Mouse (Mus musculus): Measurements from ENCODE around the gene Cog7.

The Cog7 gene

DNA sequence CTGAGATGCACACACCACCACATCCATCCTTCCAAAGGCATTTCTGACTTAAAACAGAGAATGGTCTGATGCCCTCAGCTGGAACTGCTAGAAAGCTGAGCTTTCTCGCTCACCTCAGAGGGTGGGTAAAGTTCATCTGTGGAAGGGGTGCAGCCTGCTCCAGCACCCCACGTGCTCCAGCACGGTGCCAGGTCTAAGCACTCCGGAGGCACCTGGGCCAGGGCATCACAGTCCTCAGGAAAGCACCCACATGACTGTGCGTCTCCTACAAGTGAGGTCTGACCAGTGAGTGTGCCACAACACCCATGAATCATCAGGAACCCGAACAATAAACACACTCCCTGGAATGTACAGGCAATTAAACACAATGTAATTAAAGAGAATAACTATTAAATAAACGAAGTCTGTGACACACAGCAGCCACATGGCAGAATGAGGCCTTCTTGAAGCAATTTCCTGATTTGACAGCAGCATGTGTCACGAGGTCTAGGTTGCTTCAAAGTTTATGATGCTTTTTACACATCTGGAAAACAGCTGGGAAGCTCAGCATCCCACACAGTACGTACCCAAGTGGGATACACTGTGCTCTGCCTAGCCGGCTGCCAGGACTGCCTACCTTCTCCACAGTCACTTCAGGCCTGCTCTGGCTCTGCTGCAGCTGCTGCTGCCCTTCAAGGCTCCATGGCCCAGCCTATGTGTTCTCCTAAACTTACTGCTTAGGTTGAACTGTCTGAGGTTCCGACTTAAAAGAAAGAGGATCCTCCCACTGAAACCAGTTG is 26.4 kb downstream of the Cog7 start:
- ATAC-seq (ENCODE audit: low TSS enrichment) = no peak

DNA sequence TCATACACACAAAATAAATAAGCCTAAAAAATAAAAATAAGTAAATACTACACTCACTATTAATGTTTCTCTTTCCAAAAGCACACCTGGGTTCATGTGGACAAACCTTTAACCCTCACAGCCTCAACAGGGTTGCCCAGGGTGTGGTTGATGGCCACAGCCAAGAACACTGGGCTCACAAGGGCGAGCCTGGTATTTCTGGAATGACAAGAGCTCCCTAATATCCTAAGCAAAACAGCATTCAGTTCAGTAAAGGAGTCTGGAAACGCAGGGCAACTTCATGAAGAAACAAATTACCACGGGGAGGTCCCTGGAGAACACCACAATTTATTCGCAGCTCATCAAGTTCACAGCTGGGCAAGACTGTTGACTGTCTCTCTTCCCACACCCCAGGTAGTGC is 34.0 kb downstream of the Cog7 start:
- ATAC-seq (ENCODE audit: low TSS enrichment) = no peak

DNA sequence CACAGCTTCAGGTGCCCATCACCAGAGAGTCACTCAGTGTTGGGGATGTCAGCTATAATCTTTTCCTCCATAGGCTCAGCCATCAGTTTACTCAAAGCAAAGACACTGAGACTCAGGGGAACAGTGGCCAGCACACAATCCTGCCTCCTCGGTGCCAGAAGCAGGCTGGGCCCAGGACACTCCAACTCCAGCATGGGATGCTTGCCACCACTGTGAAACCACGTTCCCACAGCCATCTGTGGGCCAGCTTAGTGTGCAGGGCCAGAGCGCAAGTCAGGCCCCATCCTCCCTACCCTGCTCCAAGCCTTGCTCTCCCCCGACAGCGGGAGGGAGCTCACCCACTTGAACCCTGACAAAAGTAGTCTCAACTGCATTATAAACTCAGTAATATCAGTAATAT is 35.3 kb downstream of the Cog7 start:
- no peak for ATAC-seq (ENCODE audit: low TSS enrichment)

DNA sequence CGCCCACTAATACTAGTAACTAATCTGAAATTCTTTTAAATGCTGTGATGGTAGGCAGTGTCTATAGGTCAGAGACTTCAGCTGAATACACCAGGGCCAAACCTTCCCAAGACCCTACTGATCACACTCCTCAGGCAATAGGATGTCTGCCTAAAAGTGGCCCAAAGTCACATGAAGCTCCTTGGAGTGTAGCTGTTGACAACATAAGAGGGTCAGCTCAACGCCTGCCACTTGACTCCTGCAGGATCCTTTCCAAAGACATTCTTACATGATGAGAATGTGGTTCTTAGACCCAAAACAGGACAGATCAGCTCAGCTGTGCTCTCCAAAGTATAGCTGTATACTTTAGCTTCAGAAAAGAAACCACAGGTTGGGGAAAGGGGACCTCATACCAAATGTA is 39.1 kb downstream of the Cog7 start:
- ATAC-seq (ENCODE audit: low TSS enrichment) = no peak

DNA sequence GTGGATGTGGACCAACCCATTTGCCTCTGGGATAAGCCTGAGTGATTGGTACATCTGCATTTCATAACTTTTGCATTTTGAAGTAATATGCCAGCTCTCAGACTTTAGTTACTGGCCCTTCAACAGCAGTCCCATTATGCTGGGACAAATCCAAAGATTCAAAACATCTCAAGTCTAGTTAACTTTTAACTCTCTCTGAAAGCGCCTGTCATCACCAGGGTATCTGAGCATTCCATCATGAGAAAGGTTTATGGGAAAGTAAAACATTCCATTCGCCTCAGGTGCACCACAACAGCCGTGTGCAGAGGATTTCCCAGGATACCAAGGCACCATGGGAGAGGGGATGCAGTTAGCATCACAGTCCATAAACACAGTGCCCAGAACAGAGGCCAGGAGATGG is 39.9 kb downstream of the Cog7 start:
- ATAC-seq (ENCODE audit: low TSS enrichment) = no peak

DNA sequence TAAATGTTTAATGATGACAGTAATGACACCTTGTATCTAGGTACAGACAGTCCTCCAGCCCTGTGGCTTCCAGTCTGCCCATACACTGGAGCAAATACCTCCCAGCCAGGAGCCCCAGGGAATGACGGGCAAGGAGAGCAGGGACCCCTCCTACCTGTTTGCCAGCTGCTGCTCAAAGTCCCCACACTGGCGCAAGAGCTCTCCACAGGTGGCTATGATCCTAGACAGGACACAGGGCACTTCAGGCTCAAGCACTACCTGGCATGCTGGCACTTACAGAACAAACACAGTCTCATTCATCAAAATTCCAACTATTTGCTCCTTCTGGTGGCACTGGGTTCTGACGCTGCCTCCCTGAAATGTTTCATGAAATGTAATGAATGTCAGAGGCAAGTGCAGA is 40.5 kb downstream of the Cog7 start:
- no peak for ATAC-seq (ENCODE audit: low TSS enrichment)

DNA sequence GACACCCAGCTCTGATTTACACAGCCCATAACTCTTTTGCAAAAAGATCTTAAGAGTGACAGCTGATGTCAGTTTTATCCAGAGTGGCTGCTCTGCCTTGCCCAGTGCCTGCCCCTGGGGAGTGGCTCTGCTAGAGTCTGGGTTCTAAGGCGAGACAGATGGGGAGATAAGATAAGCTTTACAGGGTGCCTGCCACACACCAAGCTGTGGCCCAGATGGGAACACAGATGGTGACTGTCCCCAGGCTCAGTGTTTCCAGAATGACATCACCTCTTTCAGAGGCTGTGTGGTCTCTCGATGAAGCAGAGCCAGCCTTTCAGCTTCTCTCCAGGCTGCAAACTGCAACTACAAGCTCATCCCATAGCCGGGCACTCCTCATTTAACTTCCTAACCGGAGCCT is 41.8 kb downstream of the Cog7 start:
- peak; percentile 77 for ATAC-seq (ENCODE audit: low TSS enrichment)

DNA sequence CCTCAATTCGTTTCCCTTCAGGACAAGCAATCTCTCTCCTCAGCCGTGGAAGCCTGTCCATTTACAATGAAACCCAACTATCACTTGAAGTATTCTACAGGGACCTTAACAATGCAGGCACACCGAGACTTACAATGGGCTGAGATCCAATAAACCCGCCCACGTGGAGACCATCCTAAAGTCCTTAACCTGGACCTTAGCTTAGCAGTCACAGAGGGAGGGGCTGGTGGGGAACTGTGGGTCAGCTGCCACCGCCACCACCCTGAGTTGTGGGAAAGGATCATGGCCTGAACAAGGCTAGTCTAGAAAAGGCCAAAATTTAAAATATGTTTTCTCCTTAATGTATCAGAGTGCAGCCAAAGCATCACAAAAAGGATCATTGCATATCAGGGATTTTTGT is 42.3 kb downstream of the Cog7 start:
- ATAC-seq (ENCODE audit: low TSS enrichment) = no peak

DNA sequence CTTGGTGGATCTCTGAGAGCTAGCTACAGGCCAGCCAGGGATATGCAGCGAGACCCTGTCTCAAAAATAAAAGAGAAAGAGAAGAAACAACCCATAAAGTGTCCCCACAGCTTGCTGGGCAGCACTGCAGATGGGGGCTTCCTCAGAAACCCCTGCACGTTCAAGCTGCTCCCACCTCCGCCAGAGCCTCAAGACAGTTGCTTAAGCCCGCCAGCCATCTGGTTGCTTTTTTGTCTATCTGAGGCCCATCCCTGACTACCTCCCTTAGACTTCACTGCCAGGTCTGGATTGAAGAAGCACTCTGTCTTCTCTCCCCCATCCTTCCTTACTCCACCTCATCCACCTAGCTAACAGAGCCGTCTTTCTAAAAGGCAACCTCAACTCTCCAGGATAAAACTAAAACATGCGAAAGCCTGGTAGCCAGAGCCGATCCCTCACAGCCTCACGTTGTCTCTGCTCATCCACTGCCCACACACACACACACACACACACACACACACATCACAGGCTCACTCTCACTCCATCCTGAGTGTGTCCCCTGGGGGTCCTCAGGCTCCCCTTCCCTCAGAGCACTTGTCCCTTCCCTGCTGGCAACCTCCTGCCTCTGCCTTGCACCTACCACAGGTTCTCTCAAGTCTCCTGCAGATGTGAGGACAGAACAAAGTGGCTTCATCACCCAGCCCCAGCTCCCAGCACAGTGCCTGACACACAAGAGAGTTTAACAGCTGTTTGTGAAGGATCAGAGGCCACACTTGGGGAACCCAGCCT is 43.2 kb downstream of the Cog7 start:
- no peak for ATAC-seq (ENCODE audit: low TSS enrichment)

DNA sequence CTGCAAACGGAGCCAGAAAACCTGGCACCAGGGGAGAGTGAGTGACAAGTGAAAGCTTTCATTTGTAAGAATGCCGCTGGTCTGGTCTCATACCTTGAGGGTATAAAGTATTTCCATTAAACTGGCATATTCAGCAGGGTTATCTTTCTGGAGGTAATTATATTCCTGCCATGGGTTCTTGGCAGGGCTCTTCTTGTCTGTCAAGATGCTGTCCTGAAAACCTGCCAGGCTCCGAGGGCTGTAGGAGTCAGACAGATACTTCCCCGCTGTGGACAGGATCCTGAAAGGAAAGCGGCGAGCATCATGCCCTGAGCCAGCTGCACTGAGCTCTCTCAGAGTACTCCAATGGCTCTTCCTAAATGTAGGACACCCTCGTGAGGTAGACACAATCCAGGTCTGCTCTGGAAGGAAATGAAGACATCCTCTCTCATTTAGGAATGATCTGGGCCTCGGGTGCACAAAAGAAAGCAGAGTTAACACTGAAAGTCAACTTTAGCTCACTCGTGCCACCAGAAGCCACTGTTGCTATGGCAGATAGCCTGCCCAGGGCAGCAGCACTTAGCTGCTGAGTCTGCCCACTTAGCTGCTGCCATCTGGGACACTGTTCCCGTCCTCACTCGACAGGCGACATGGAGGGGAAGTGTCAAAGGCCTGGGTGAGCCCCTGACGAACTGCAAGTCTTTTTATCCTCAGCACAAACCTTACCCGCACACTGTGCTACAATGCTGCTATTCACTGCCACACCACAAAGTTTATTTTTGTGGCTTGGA is 44.5 kb downstream of the Cog7 start:
- peak; percentile 45 for ATAC-seq (ENCODE audit: low TSS enrichment)

DNA sequence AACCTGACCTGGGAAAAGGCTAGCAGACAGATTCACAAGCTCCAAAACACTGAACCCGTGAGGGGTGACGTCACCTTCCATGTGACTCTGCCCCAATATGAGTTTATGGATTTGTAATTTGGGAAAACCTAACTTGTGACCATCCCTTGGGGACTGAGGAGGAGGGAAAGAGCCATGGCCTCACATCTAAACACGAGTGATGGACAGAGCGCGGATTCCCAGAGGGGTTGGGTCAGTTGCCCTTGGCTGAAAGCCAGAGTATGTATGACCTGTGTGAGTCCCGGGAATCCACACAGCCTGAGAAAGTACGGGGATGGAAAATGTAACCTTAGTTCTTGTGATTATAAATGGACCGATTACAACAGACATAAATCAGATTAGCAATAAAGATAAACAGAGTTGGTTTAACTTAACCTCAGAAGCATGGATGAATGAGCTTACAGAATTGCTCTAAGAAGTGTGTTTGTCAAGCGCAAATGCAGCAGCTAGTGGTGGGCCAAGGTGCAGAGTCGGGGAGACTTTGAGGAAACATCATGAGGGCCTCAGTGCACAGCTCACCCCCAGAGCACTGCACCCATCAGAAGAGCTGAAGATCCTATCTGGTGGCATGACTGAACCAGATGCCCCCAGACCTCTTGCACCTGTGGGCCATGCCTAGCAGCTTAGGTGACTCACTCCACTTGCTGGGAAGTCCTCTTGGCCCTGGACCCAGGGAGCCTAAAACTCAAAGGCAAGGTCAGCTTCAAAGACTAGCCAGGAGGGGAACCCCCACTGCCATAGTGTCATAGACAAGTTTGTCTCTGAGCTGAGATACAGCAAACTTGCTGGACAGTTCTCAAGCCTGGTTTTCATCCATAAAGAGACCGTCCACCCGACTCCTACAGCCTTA is 45.4 kb downstream of the Cog7 start:
- ATAC-seq (ENCODE audit: low TSS enrichment) = no peak

DNA sequence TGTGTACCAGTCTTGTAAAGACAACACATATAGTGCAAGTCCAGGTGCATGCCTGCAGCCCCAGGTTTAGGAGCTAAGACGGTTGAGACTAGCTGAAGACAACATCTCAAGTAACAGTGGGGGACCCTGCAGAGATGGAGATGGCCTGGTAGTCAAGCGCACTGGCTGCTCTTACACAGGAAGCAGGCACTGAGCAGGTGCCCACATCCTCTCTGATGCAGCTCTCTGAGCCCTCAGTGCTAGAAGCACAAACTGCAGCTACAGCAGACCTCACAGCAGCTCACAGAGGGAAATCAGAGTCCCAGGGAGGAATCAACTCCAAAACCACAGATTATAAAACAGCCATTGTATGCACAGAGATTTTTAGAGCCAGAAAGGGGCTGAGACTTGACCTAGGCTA is 47.2 kb downstream of the Cog7 start:
- ATAC-seq (ENCODE audit: low TSS enrichment) = no peak

DNA sequence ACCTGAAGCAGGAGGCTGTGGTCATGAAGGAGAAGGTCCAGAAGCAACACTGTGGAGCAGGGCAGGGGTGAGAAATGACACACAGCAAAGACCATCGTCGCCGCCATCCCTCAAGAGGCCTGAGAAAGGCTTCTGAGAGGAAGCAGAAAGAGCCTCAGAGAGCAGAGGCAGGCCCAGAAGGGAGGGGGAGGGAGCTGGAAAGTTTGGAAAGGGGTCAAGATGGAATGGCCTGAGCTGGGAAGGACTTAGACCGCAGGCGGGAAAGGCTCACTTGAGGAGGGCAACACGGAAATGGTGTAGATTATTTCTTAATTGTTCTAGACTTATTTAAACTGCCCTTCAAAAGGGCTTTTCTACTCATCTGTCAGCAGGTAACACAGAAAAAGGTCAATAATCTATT is 47.8 kb downstream of the Cog7 start:
- ATAC-seq (ENCODE audit: low TSS enrichment) = no peak

DNA sequence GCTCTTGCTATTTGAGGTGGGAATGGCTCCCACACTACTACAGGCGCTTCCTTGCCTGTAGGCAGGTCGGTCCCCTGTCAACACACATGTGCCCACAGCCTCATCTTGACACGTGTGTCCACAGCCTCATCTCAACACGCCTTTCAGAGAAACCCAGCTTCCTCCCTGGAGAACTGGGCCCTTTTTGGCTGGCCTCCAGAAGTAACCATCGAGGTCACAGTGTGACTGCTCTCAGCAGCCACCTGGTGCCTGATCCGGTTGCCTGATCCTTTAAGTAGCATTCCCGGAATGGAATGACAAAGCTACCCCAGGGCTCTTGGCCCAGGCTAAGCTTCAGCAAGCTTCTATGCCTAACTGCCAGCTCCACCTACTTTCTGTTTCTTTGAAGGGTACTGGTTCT is 50.3 kb downstream of the Cog7 start:
- ATAC-seq (ENCODE audit: low TSS enrichment) = no peak

DNA sequence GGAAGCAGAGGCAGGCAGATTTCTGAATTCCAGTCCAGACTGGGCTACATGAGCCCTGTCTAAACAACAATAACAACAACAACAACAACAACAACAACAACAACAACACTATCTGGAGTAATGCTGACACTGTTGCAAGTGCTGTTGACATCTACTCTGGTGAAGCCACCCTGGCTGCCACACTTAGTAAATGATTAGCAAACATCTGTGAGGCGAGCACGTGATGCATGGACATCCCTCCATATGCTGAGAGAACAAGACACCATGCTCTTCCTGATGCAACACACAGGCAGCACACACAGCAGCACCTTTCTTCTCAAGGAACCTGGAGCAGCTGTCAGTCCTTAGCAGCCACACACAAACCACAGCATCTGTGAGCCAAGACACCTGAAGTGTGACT is 53.6 kb downstream of the Cog7 start:
- no peak for ATAC-seq (ENCODE audit: low TSS enrichment)

DNA sequence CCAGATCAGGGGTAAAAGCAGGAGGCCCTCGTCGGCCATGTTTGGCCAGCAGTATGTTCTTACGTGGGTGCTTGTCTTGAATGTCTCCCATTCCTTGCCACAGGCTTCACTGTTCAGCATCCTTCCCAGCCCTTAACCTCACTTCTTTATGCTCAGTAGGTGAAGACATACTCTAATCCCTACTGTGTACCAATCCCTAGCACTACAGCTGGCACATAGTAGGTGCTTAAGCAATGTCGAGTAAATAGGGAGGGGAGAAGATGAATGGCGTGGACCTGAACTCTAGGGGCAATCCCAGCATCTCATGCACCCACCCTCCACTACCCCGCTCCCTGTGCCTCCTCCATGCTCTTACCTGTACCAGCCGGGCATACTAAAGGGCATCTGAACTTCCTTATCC is 57.1 kb downstream of the Cog7 start:
- ATAC-seq (ENCODE audit: low TSS enrichment) = no peak

DNA sequence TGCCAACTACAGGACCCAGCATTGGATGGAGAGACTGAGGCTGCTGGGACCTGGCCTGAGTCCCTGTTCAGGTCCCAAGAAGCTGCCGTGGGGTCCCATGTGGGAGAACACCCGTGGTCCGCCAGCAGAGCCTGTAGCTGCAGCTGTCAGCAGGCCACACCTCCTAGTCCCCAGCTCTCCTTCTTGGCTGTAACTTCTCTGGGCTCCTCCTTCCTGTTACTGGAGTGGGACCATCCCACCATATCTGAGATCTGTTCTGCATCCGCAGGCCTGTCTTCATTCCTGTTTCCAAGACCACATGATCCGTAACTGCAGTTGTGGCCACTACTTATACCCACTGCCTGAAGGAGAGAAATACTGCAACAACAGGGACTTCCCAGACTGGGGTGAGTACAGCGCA is 67.6 kb downstream of the Cog7 start:
- no peak for ATAC-seq (ENCODE audit: low TSS enrichment)

DNA sequence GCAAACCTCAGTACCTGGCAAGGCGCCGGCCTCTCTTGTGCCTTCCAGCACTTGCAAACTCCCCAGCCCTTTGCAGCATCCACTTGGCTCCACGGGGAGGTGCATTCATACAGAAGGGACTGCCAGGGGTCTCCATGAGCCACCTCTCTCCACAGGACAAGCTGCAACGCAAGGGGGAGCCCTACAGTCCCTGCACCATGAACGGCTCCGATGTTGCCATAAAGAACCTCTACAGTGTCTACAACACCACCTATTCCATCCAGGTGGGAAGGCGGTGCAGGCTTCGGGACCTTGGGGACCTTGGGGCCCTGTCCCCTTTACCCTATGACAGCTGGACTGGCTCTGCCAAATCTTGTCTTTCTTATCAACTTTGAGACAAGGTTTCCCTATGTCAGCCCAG is 69.3 kb downstream of the Cog7 start:
- no peak for ATAC-seq (ENCODE audit: low TSS enrichment)

DNA sequence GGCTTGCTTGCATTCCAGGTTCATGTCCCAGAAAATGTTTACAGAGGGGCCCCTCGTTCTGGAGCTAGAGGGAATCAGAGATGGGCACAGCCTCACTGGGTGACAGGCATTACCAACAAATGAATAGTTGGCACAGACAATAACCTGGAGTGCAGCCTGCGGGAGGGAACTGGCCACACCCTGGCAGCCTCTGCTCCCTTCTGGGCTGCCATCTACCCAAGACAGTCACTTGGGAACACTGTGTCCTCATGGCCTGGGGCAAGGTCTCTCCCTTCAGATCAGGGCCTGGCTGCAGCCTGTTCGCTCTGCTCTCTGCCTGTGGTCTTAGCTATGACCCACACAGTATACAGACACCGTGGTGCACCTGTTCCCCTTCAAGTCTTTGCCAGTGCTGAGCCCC is 74.6 kb downstream of the Cog7 start:
- ATAC-seq (ENCODE audit: low TSS enrichment) = no peak

DNA sequence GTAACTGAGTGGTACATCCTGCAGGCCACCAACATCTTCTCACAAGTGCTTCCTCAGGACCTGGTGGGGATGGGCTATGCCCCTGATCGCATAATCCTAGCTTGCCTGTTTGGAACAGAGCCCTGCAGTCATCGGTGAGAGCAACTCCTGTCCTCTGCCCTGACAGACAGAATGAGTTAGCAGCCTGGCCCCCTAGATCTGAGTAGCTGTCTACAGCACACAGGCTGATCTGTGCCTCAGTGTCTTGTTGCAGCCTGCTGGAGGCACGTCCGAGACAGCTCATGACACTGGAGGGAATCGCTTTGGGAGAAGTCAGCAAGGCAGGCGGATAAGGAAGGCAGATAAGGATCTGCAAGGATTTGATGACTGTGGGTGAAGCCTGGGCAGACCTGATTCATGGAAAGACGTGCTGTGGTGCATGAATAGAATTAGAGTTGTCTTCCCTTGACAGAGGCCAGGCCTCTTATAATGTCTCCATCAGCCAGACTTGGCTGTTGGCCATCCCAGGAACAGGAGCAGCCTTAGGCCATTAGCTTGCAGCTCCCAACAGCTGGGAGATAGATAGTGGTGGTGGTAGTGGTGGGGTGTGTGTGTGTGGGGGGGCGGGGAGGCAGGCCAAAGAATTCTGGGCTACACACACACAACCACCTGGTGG is 78.6 kb downstream of the Cog7 start:
- ATAC-seq (ENCODE audit: low TSS enrichment) = no peak

DNA sequence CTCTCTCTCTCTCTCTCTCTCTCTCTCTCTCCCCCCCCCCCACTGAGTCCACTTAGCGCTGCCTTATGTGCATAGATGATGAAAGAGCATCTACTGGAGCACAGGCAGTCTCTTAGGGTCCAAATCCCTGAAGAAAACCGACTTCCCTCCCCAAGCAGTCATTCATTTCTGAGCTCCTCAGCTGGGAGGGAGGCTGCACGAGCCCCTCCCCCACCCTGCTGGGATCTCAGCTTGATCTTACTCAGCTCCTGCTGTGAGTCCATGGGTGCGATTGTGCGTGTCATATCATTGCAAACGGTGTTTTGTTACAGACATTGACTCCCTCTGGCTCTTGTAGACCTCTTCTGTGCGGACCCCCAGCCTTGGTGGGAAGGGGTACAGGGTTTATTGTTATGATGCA is 81.6 kb downstream of the Cog7 start:
- ATAC-seq (ENCODE audit: low TSS enrichment) = no peak

Data from frontal cortex, adult (tissue).